Mouse (Mus musculus) olfactory bulb, adult 2 months (tissue): ENCODE measurements around the gene Nucb2. TPM values are rescaled to one million over a fixed set of nuclear protein-coding genes. Genes with fewer than 3 reads are reported as not detected.

ENCODE experiments used
- H3K27ac ChIP-seq: fragments of 200-500 bp; 2 replicates; pipeline ENCODE4 v1.5.1; 2012; ENCODE audit warnings: low read depth, low read length; ENCODE audit not compliant: insufficient read depth
- H3K4me1 ChIP-seq: fragments of 200-500 bp; 2 replicates; pipeline ENCODE4 v1.6.1; 2012; ENCODE audit warnings: low read length; ENCODE audit not compliant: control insufficient read depth, insufficient read depth
- H3K4me3 ChIP-seq: fragments of 200-500 bp; 2 replicates; pipeline ENCODE4 v1.5.1; 2012; ENCODE audit warnings: mild to moderate bottlenecking, low read depth, low read length, moderate library complexity; ENCODE audit not compliant: insufficient read depth
- CTCF ChIP-seq: fragments of 200-500 bp; IDR thresholded peaks from 2 replicates; pipeline ENCODE4 v1.5.1; 2012; ENCODE audit warnings: low read depth, mild to moderate bottlenecking, low read length, moderate library complexity; ENCODE audit not compliant: insufficient read depth
- POLR2A ChIP-seq: fragments of 200-500 bp; IDR thresholded peaks from 2 replicates; pipeline ENCODE4 v1.6.1; 2012; ENCODE audit warnings: mild to moderate bottlenecking, low read depth, low read length, moderate library complexity; ENCODE audit not compliant: insufficient read depth
- WGBS: fragments of 180-500 bp; shearing (Covaris S2); methylation state at CpG from one replicate; pipeline ENCODE4 v1.1.7; 2018; 5-methylcytosine and 5-hydroxymethylcytosine counted together
- polyA plus RNA-seq: library from polyadenylated mRNA; stranded (reverse); fragments of >200 nt; gene quantifications from 2 replicates; pipeline ENCODE4 v1.2.4, GENCODE M21; 2012; ENCODE audit warnings: low replicate concordance; ENCODE audit not compliant: missing spikeins, insufficient read depth, insufficient read length

Nucb2 gene
- polyA plus RNA-seq, 1 experiment = not detected

DNA sequence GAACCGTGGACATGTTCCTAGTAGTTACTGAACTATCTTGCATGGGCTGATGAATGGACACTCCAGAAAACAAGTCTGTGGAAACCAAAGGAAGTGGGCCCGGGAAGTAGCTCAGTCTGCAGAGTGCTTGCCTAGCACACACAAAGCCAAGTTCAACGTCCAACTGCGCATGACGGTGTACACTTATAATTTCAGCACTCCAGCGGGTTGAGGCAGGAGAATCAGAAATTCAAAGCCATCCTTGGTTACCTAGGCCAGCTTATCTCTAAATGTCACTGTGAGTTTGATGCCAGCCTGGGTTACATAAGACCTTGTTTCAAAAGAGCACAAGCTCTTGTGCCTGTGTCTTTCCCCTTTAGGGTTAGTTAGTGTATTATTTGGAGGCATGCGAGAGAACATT is 10.9 kb downstream of the Nucb2 start:
- H3K27ac ChIP-seq = no peak overlapping the region
- H3K4me1 ChIP-seq = no peaks in the 10 kb centered on the region
- TF ChIP-seq POLR2A (no peak), CTCF (no peak)
- WGBS = 92% methylated on average over 7 of the region's 7 CpGs
- no peak overlapping the region for H3K4me3 ChIP-seq

GRCm38 (mm10) chr7:116515514-116516135 is 11.5 kb downstream of the Nucb2 start:
- 87% methylated on average over 13 of the region's 13 CpGs for WGBS
- no peak overlapping the region for H3K4me3 ChIP-seq
- TF ChIP-seq CTCF (no peak), POLR2A (no peak)
- no peaks in the 10 kb centered on the region for H3K4me1 ChIP-seq
- no peak overlapping the region for H3K27ac ChIP-seq

DNA sequence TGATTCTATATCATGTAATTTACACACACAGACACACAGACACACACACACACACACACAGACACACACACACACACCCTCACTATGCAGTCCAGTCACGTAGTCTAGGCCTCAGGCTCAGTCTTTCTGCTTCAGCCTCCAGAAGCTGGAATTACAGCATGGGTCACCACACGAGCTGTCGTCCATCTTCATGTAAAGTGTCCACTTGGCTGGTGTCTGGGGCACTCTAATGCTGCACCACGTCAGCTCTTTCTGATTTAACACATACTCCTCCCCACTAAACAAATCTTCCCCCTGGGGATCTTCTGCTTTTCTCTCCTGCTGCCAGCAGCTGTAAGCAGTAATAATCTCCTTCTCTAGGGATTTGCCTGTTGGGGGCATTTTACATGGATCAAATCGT is 13.1 kb downstream of the Nucb2 start:
- WGBS = 74% methylated on average over 5 of the region's 5 CpGs
- no peaks in the 10 kb centered on the region for H3K4me1 ChIP-seq
- TF ChIP-seq CTCF = no peak
- no peak for TF ChIP-seq POLR2A
- no peak overlapping the region for H3K4me3 ChIP-seq
- no peak overlapping the region for H3K27ac ChIP-seq

DNA sequence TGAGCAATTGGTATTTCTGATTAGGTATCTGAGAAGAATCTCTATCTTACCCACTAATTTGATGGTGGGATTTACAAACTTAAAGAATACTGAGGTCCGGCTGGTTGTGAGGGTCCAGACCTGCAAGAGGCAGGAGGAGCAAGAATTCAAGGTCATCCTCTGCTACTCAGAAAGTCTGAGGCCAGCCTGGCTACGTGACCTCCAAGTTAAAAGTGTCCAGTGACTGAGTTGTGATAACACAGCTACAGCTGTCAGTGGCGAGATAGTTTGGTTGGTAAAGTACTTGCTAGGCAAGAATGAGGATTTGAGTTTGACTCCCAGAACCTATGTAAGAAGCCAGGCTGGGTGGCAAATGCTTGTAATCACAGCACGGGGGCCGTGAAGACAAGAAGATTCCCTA is 14.0 kb downstream of the Nucb2 start:
- Histone ChIP-seq H3K4me1 (no peaks in the 10 kb centered on the region), H3K4me3 (no peak overlapping the region), H3K27ac (no peak overlapping the region)
- TF ChIP-seq POLR2A = no peak
- no peak for TF ChIP-seq CTCF
- 94% methylated on average over 5 of the region's 5 CpGs for WGBS

DNA sequence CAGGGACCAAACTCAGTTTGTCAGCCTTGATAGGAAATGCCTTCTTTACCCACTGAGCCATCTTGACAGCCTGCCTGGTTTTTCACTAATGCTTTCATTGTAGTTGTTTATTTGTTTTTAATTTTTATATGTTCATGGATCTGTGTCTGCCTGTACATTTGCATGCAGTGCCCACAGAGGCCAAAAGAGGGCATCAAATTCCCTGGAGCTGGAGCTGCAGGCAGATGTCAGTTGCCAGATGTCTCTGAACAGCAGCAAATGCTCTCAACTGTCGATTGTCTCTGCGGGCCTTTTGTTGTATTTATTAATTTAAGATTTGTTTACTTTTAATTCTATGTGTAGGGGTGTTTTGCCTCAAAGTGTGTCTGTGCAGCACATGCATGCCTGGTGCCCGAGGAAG is 15.6 kb downstream of the Nucb2 start:
- Histone ChIP-seq H3K4me3 (no peak overlapping the region), H3K4me1 (no peaks in the 10 kb centered on the region), H3K27ac (no peak overlapping the region)
- WGBS = 65% methylated on average over 3 of the region's 3 CpGs
- TF ChIP-seq CTCF (no peak), POLR2A (no peak)

DNA sequence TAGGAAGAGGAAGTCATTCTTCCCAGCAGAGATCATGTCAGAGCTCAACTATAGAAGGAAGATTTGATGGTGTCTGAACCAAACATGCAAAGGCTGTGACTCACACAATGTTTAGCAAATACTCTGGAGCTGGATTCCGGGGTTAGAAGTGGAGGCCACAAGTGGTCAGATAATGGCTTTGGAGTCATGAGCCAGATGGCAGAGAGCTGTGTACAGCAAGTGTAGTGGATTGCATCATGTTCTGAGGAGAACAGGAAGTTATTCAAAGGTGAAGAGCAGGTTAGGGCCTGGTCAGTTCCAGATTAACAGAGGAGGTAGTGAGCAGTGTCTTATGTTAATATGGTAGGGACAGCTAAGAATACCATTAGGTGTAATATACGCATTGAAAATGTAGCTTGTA is 20.4 kb downstream of the Nucb2 start:
- Histone ChIP-seq H3K27ac (no peak overlapping the region), H3K4me1 (no peaks in the 10 kb centered on the region), H3K4me3 (no peak overlapping the region)
- TF ChIP-seq POLR2A = no peak
- TF ChIP-seq CTCF = no peak
- WGBS = 91% methylated on average over 2 of the region's 2 CpGs

- TF ChIP-seq POLR2A (no peak), CTCF (no peak)
- WGBS = 91% methylated on average over 4 of the region's 4 CpGs
- no peaks in the 10 kb centered on the region for H3K4me1 ChIP-seq
- no peak overlapping the region for H3K27ac ChIP-seq
- no peak overlapping the region for H3K4me3 ChIP-seq
These were observed 25.6 kb downstream of the Nucb2 start for GRCm38 (mm10) chr7:116529793-116530192.

DNA sequence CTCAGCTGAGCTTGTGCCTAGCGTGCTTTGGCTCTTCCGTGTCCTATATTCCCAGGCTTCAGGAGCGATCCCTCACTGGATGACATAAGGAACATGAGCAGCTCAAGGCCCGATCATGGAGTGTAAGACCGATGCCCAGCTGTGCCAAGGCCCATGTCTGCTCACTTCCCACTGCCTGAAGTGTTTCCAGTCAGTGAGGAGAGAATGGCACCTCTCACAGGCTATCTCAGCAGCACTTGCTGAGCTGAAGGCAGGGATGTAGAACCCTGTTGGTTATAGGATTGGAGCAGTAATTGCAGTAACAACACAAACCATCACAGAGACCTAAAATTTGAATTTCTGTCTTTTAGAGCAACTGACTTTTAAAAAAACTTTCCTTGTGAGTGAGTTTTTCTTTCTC is 26.3 kb downstream of the Nucb2 start:
- H3K4me3 ChIP-seq = no peak overlapping the region
- 88% methylated on average over 5 of the region's 5 CpGs for WGBS
- TF ChIP-seq CTCF (no peak), POLR2A (no peak)

DNA sequence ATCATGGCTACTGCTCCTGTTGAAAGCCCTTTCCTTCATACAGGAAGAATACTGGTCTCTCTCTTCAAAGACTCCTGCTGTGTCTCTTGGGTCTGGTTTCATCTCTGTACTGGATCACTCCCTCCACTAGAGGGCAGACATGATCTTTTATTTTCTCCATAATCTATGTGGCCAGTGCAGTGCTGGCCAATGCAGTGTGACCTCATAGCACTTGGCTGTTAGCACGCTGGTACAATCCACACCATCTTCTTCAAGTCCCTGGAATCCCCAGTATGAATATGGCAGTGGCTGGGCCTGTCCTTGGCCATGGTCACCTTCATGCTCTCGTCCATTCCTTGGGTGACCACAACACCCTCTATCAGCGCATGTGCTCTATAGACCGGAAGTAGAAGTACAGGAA is 27.1 kb downstream of the Nucb2 start:
- H3K27ac ChIP-seq = no peak overlapping the region
- 78% methylated on average over 4 of the region's 4 CpGs for WGBS
- H3K4me1 ChIP-seq = no peaks in the 10 kb centered on the region
- no peak for TF ChIP-seq CTCF
- TF ChIP-seq POLR2A = no peak
- H3K4me3 ChIP-seq = no peak overlapping the region

More for the DNA sequence above, 26.3 kb downstream of the Nucb2 start:
- Histone ChIP-seq H3K4me1 (no peaks in the 10 kb centered on the region), H3K27ac (no peak overlapping the region)

DNA sequence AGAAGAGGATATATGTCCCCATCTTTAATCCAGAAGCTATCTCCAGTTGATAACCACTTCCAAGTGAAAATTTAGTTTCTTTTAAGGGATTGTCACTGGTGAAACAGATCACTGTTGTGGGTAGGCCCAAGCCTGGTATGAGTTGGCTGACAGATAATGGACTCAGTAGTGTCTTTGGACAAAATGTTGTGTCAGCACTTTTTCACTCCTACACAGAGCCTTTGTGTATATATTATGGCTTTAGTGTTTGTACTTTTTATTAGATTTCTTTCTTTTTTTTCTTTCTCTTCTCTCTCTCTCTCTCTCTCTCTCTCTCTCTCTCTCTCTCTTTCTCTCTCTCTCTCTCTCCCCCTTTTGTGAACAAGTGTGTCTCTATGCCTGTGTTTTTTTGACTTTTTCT is 52.7 kb downstream of the Nucb2 start:
- Histone ChIP-seq H3K4me1 (no peaks in the 10 kb centered on the region), H3K4me3 (no peak overlapping the region), H3K27ac (no peak overlapping the region)
- TF ChIP-seq POLR2A (no peak), CTCF (no peak)
